Mouse (Mus musculus): ENCODE results near the gene Rxfp4.
"Not testable (repeated sequence)": the region's sequence is repeated elsewhere in the genome, so short reads cannot be mapped to it uniquely, and the experiment has no call there.

Gene Rxfp4

DNA sequence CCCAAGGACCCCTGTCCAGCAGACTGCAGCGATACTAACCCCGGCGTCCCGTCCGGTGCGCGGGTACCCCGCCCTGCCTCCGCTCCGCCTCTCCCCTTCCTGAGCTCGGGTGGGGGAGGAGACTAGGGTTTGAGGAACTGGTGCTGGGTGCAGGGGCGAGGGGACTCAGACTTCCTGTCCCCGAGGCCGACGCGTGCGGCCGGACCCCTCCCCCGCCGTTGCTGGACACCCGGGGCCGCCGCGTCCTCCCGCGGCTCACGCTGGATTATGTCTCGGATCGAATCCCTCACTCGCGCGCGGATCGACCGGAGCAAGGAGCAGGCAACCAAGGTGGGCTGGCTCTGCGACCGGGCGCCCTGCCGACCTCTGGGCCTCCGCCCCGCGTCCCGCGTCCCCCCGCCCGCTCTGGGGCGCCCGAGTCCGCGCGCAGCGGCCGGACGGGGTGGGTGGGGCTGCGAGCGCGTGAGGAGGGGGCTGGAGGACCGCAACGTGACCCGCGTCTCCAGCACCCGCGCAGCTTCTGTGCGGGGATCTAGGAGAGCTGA lies 31.9 kb downstream of the Rxfp4 start:
- in situ Hi-C loops (cut with MboI; ENCODE audit: low pct_unique_long_range_greater_than_20kb in 1 of 2, low sequenced_read_pairs in 2 of 2, unreplicated experiment in 1 of 2): no loop called here

DNA sequence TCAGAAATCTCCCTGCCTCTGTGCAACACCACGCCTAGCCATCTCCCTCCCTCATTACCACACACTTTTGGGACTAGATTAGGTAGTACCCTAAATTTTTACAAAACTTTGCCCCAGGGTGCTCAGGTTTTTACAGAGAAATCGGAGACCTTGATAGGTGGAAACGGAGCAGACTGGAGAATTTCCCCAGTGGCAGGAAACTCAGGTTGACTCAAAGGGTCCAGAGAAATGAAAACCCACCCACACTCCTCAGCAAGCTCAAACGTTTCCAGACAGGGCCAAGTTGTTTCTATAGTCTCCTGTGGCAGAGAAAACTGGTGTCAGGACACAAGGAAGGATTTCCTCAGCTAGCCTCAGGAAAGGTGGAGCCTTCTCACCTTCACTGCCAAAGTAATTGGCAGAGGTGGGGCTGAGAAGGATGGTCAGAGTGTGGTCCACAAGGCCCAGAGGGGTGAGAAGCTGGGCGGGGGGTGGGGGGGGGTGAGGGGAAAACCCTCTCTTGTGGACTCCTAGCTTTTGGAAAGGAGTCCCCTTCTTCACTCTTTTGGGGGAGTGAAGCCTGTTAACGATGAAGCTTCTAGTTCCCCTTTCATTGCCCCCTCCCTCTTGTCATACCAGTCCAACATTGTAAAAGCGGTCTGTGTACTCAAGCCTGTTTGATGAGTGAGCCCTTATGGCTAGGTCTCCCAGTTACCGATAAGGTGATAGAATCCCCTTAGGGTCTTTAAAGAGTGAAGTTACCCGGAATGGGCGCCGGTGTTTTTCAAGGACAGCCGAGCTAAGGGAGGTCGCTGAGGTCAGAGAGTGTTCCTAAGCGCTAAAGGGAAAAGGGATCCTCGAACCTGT lies 32.6 kb downstream of the Rxfp4 start:
- in situ Hi-C loops (cut with MboI; ENCODE audit: low pct_unique_long_range_greater_than_20kb in 1 of 2, low sequenced_read_pairs in 2 of 2, unreplicated experiment in 1 of 2): no loop called here

DNA sequence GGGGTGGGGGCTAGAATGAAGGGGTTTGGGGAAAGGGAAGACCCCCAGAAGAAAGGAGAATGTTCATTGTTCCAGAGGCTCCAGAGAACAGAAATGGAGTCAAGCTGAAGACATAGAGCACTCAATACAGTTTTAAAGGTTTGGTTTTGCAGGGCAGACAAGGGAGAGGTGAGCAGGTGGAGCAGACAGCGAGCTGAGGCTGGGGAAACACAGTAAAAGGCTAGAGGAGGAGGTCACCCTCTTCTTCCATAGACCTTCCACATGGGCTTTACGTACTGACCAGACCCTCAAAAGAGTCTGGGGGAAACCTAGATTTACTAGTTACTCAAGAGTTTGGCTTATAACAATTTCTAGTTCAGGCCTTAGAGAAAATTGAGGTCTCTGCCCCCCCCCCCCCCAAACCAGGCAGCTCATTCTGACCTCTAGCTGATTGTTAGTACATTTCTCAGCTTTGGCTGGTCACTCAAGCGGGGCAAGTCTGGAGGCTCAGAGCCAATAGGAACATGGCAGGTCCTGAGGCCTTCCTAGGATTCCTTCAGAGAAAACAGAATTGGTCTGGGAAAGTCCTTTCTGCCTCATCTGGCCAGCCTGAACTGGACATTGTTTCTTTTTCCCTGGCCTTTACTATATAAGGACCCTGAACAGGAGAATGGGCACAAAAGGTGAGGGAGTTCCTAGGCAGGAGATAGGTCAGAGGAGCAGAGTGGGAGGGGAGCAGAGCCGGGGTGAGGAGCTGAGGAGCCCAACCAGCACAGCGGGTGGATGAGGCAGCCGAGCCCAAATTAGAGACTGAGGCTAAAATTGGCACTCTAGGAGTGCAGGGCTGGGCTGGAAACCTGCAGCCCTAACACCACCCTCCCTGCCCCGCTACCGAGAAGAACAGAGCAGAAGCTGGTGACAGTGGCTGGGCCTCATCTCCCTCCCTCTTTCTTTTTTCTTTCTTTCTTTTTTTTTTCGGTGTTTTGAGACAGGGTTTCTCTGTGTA lies 33.5 kb downstream of the Rxfp4 start:
- in situ Hi-C loops (cut with MboI; ENCODE audit: low pct_unique_long_range_greater_than_20kb in 1 of 2, low sequenced_read_pairs in 2 of 2, unreplicated experiment in 1 of 2): no loop called here

DNA sequence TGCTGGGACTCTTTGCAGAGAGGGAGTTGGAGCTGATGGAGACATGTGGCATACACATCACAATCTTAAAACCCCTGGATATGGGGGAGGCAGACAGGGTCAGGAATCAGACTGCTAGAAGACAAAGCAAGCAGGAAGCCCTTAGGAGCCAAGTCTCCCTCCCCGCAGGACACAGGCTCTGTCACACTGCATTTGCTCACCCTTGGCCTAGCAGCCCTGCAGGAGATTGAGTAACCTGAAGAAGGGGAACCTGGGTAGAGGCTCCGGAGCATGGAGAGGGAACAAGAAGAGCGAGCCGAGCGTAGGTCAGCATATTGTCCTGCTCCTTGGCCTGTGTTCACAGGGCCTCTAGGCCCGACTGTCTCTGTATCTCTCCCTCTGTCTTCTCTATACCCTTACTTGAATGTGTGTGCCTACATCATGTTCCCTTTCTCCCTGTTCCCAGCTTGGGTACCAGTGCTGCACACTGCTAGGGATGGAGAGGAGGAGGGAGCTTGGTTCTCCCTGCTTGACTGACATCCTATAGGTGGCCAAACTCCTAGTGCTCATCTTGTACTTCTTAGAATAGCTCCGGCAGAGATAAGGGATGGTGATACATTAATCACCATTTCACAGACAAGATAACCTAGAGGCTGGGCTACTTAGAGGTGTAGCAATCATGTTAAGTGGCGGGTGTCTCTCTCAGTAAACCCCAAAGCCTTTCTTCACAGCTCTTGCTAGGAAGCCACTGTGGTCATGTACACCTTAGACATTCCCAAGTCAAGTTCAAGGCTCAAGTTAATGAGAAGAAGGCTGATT lies 34.7 kb downstream of the Rxfp4 start:
- in situ Hi-C loops (cut with MboI; ENCODE audit: low pct_unique_long_range_greater_than_20kb in 1 of 2, low sequenced_read_pairs in 2 of 2, unreplicated experiment in 1 of 2): no loop called here

GRCm38 (mm10) chr3:88616951-88617500 lies 35.9 kb downstream of the Rxfp4 start:
- in situ Hi-C loops (cut with MboI; ENCODE audit: low pct_unique_long_range_greater_than_20kb in 1 of 2, low sequenced_read_pairs in 2 of 2, unreplicated experiment in 1 of 2): no loop called here

- in situ Hi-C loops (cut with MboI; ENCODE audit: low pct_unique_long_range_greater_than_20kb in 1 of 2, low sequenced_read_pairs in 2 of 2, unreplicated experiment in 1 of 2): no loop called here
These were observed 37.0 kb downstream of the Rxfp4 start for GRCm38 (mm10) chr3:88615902-88616391.

DNA sequence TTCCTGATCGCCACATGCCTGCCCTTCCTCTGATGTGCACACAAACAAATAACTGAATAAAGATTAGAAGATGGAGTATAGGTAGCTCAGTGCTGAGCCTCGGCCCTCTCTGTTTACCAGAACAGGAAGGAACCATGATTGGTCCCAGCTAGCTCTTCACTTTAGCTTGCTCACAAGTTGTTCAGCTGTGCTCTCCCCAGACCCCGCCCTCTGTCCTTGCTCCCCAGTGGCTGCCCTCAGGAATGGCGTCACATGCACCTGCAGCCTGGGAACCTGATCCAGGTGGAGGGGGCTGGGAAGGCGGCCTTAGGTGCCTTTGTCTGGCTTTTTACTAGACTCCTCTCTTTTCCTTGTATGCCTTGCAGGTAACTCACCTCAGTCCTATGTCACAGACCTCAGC lies 37.8 kb downstream of the Rxfp4 start:
- in situ Hi-C loops (cut with MboI; ENCODE audit: low pct_unique_long_range_greater_than_20kb in 1 of 2, low sequenced_read_pairs in 2 of 2, unreplicated experiment in 1 of 2): no loop called here

DNA sequence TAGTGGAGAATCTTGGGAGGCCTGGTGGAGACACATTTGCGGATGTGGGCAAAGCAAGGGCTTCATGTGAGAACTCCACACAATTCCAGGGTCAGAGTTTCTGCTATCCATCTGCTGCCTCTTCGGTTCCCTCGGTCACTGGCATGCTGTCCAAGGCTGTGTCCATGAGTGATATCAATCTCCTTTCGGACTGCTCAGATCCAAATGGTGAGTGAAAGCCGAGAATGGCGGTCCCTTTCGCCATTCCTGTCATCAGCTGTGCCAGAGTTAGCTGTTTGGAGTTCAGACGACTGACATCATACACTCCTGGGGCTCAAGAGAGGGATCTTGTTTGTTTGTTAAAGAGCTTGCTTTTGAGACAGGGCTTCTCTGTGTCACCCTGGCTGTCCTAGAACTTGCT lies 38.5 kb downstream of the Rxfp4 start:
- in situ Hi-C loops (cut with MboI; ENCODE audit: low pct_unique_long_range_greater_than_20kb in 1 of 2, low sequenced_read_pairs in 2 of 2, unreplicated experiment in 1 of 2): no loop called here

DNA sequence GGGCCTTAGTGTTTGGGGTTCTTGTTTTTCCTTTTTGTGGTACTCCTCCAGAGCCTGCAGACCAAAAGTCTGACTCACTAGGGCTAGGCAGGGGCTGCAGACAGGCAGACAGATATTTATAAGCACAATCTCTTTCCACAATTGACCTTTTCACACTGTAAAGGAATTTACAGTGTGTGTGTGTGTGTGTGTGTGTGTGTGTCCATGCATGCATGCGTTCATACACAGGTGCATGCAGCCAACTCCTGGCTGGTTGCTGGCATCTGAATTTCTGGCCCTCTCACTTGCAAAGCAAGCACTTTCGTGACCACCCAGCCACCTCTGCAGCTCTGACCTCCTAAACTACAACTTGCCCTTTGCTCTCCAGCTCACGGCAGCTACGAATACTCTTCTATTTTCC lies 43.9 kb downstream of the Rxfp4 start:
- in situ Hi-C loops (cut with MboI; ENCODE audit: low pct_unique_long_range_greater_than_20kb in 1 of 2, low sequenced_read_pairs in 2 of 2, unreplicated experiment in 1 of 2): no loop called here

DNA sequence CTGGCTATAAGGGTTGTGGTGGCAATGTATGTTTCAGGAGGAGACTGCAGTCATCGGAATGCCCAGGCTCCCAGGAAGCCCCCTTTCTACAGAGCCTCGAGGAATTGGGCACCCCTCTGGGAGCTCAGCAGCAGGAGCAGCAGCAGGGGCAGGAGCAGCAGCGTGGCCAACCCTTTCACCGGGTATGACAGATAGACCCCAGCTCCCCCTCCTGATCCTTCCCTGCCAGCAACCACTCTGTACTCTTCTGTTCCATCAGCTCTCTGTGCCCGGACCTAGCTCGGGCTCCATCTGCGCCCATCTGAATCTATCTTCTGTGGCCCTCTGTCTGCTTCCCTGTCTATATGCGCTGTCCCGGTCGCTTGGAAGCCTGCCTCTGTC lies 45.2 kb downstream of the Rxfp4 start:
- in situ Hi-C loops (cut with MboI; ENCODE audit: low pct_unique_long_range_greater_than_20kb in 1 of 2, low sequenced_read_pairs in 2 of 2, unreplicated experiment in 1 of 2): no loop called here

GRCm38 (mm10) chr3:88607065-88607757 lies 45.7 kb downstream of the Rxfp4 start:
- in situ Hi-C loops (cut with MboI; ENCODE audit: low pct_unique_long_range_greater_than_20kb in 1 of 2, low sequenced_read_pairs in 2 of 2, unreplicated experiment in 1 of 2): no loop called here

DNA sequence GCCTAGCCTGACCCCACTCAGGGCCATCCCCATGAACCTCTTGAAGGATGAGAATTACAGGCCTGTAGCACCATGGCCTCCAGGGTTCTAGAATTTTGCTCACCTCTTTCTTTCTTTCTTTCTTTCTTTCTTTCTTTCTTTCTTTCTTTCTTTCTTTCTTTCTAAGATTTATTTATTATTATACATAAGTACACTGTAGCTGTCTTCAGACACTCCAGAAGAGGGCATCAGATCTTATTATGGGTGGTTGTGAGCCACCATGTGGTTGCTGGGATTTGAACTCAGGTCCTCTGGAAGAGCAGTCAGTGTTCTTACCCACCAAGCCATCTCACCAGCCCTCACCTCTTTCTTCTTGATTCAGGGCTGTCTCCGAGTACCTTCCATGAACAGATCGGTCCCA lies 47.3 kb downstream of the Rxfp4 start, which contains the start of gene Arhgef2:
Gene Arhgef2 (plus strand): TSS at position 301 of the 400 bp plus-strand sequence.
- in situ Hi-C loops (cut with MboI; ENCODE audit: low pct_unique_long_range_greater_than_20kb in 1 of 2, low sequenced_read_pairs in 2 of 2, unreplicated experiment in 1 of 2): not testable (repeated sequence)

GRCm38 (mm10) chr3:88604863-88605262 lies 48.1 kb downstream of the Rxfp4 start:
- in situ Hi-C loops (cut with MboI; ENCODE audit: low pct_unique_long_range_greater_than_20kb in 1 of 2, low sequenced_read_pairs in 2 of 2, unreplicated experiment in 1 of 2): no loop called here

DNA sequence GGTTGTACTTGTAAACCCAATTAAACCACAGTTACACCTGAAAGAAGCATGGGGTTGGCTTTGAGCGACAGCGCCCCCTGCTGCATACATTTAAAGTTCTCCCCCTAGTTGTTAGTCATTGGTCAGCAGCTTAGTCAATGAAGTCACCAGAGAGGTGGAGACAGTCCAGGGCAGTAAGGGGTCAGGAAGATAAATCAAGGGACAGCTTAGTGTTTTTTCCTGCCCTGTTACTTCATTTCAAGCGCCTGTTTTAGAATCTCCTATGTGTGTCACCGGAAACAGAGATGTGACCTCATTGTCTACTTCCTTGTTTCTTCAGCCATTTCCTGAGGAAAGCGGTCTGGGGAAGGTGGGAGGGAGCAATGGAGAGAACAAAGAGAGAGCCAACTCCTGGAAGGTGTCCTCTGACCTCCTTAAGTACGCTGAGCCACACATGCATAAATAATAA lies 49.2 kb downstream of the Rxfp4 start:
- in situ Hi-C loops (cut with MboI; ENCODE audit: low pct_unique_long_range_greater_than_20kb in 1 of 2, low sequenced_read_pairs in 2 of 2, unreplicated experiment in 1 of 2): no loop called here

DNA sequence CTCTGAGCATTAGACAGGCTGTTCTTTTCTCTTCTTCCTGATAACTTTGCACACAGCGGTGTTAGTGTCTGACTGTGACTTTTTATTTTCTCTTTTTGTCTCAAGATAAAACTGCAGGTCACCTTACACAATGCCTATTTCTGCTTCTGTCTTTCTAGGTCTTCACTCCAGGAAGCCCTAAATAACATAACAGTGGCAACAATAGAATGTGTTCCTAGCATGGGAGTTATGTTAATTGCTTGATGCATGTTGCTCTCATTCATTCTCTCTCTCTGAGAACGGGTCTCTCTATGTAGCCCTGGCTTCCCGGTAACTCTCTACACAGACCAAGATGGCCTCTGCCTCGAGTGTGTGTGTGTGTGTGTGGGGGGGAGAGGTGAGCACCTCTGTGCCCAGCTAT lies 50.5 kb downstream of the Rxfp4 start:
- in situ Hi-C loops (cut with MboI; ENCODE audit: low pct_unique_long_range_greater_than_20kb in 1 of 2, low sequenced_read_pairs in 2 of 2, unreplicated experiment in 1 of 2): no loop called here
